Mouse (Mus musculus): Measurements from ENCODE around the gene Mob4. TPM values are rescaled to one million over a fixed set of nuclear protein-coding genes. Genes with fewer than 3 reads are reported as not detected.

Gene Mob4
- polyA plus RNA-seq, 2 experiments: 10.8 to 36.0 TPM

DNA sequence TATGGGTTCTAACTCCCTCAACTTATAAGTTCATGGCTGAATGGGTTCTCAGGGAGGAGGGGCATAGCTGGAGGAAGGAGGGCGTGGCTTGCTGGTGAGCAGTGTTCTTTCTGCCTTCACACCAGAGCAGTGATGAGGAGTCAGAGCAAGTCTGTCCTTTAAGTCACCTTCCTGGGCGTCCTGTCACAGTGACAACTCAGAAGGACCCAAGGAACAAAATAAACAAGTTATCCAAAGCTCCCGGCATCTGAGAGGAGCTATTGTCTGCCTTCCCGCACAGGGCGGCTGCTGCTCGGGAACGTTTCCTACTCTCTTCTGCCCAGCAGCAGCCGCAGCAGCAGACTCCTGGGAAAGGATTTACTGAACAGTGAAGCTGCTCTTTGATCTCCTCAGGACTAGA, 61.0 kb downstream of the Mob4 start:
- H3K27me3 ChIP-seq (ENCODE audit: control insufficient read depth, insufficient read depth, low read length): no peaks in the 10 kb centered on the region
- no peak for DNase-seq (ENCODE audit: low read depth in 3 of 3, low spot score in 3 of 3)
- H3K36me3 ChIP-seq (replicated peaks; ENCODE audit: control insufficient read depth, insufficient read depth, low read depth): no peaks in the 10 kb centered on the region
- peak overlapping the region; percentile 32 for H3K4me2 ChIP-seq (ENCODE audit: low read depth)
- no peak overlapping the region for H3K27ac ChIP-seq
- WGBS (ENCODE audit: insufficient replicate concordance): 23% methylated on average over 8 of the region's 8 CpGs
- H3K9ac ChIP-seq (replicated peaks): no peak overlapping the region
- H3K4me3 ChIP-seq (ENCODE audit: insufficient read depth in 1 of 2, low read depth in 2 of 2, low read length in 2 of 2): no peak overlapping the region
- peaks cover 0 to 6% of the 10 kb centered on the region in 2 experiments; a peak in 1 of 4 replicates for H3K4me1 ChIP-seq (replicated peaks; ENCODE audit: control insufficient read depth in 2 of 2, insufficient read depth in 2 of 2, low read length in 1 of 2)
- no peaks in the 10 kb centered on the region for H3K9me3 ChIP-seq (ENCODE audit: control insufficient read depth, low read length)
- TF ChIP-seq CTCF (IDR thresholded peaks at IDR 0.05; ENCODE audit: low read depth) (no peak), EP300 (IDR thresholded peaks at IDR 0.05; ENCODE audit: low read depth) (no peak)
- no peak for ATAC-seq (ENCODE audit: insufficient read depth)

DNA sequence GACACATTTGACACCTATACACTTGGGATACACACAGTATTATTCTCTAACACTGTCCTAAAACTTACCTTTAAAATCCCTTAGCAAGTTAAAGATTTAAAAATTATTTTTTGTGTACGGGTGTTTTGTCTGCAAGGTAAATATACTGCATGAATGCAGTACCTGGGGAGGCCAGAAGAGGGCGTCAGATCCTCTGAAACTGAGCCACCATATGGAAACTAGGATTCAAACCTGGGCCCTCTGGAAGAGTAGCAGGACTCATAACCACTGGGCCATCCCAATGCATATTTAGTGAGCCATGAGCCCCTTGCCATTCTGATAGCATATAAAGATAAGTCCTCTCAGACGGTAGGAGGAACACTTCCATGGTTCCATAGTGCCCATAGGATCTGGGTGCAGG, 61.8 kb downstream of the Mob4 start:
- Histone ChIP-seq H3K4me2 (ENCODE audit: low read depth) (no peak overlapping the region), H3K27ac (no peak overlapping the region), H3K36me3 (replicated peaks; ENCODE audit: control insufficient read depth, insufficient read depth, low read depth) (no peaks in the 10 kb centered on the region), H3K4me3 (ENCODE audit: insufficient read depth in 1 of 2, low read depth in 2 of 2, low read length in 2 of 2) (no peak overlapping the region), H3K4me1 (replicated peaks; ENCODE audit: control insufficient read depth in 2 of 2, insufficient read depth in 2 of 2, low read length in 1 of 2) (peaks cover 0 to 6% of the 10 kb centered on the region in 2 experiments; a peak in 1 of 4 replicates), H3K27me3 (ENCODE audit: control insufficient read depth, insufficient read depth, low read length) (no peaks in the 10 kb centered on the region), H3K9ac (replicated peaks) (no peak overlapping the region), H3K9me3 (ENCODE audit: control insufficient read depth, low read length) (no peaks in the 10 kb centered on the region)
- ATAC-seq (ENCODE audit: insufficient read depth): no peak
- whole genome bisulfite sequencing (ENCODE audit: insufficient replicate concordance): 26% methylated on average over 3 of the region's 3 CpGs
- no peak for DNase-seq (ENCODE audit: low read depth in 3 of 3, low spot score in 3 of 3)
- TF ChIP-seq CTCF (IDR thresholded peaks at IDR 0.05; ENCODE audit: low read depth): peak; percentile 67
- TF ChIP-seq EP300 (IDR thresholded peaks at IDR 0.05; ENCODE audit: low read depth): no peak

DNA sequence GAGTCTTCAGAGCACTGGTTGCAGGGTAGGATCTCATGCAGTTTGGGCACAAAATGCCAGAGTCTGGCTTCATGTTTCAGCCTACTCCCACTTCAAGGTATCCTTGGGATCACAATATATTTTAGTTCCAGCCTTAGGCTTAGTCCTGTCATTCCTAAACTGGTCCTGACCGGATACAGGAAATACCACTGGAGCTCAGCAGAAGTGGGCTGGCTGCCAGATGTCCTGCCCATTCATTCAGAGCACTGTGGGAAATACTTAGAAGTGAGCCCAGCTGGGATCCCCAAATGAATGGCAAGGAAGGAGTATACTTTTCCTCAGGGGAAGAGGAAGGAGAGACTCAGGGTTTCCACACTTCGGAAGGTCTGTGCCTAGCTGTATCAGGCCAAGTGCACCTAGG, 62.3 kb downstream of the Mob4 start:
- 34% methylated on average over 2 of the region's 2 CpGs for WGBS (ENCODE audit: insufficient replicate concordance)
- Histone ChIP-seq H3K4me1 (replicated peaks; ENCODE audit: control insufficient read depth in 2 of 2, insufficient read depth in 2 of 2, low read length in 1 of 2) (peaks cover 3 to 6% of the 10 kb centered on the region in 2 experiments), H3K9me3 (ENCODE audit: control insufficient read depth, low read length) (no peaks in the 10 kb centered on the region), H3K4me2 (ENCODE audit: low read depth) (no peak overlapping the region), H3K27me3 (ENCODE audit: control insufficient read depth, insufficient read depth, low read length) (no peaks in the 10 kb centered on the region), H3K36me3 (replicated peaks; ENCODE audit: control insufficient read depth, insufficient read depth, low read depth) (no peaks in the 10 kb centered on the region), H3K9ac (replicated peaks) (no peak overlapping the region), H3K27ac (no peak overlapping the region), H3K4me3 (ENCODE audit: insufficient read depth in 1 of 2, low read depth in 2 of 2, low read length in 2 of 2) (no peak overlapping the region)
- no peak for TF ChIP-seq EP300 (IDR thresholded peaks at IDR 0.05; ENCODE audit: low read depth)
- no peak for TF ChIP-seq CTCF (IDR thresholded peaks at IDR 0.05; ENCODE audit: low read depth)
- ATAC-seq (ENCODE audit: insufficient read depth) (no peak), DNase-seq (ENCODE audit: low read depth in 3 of 3, low spot score in 3 of 3) (no peak)

DNA sequence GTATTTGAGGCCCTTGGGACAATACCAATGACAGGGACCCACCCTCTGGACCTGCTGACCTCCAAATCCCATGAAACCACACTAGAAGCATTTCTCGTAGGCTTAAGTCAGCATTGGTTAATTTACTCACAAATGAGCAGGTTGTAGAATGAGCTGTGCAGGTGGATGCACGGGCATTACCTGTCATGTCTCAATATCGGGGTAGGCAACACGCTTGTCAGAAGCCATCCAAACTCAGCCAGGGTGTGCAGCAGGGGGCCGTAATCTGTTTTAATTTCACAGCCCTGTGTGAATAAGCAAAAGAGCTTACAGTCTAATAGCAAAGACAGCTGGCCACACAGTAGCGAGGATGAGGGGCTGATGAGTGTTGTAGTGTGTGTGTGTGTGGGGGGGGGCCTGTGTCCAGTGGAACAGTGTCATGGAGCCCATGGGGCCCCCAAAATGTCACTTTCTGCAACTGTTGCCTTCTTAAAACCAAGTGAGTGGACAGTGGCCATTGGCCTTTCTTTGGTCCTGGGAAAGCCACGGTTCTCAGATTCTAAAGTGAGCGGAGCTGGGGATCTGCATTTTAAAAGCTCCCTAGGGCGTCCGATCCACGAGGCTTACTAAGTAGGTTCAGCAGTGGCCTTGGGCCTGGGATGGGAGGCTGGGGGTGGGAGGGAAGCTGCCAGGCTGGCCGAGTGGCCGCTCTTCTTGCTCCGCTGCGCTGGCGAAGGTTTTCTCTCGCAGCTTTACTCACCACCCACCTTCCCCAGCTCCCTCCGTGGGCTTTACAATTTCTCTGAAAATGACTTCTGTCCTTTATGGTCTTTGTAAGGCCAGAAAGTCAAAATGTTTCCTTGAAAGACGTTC, 63.3 kb downstream of the Mob4 start:
- TF ChIP-seq EP300 (IDR thresholded peaks at IDR 0.05; ENCODE audit: low read depth) (no peak), CTCF (IDR thresholded peaks at IDR 0.05; ENCODE audit: low read depth) (no peak)
- Histone ChIP-seq H3K4me1 (replicated peaks; ENCODE audit: control insufficient read depth in 2 of 2, insufficient read depth in 2 of 2, low read length in 1 of 2) (peaks cover 9 to 11% of the 10 kb centered on the region in 2 experiments), H3K27ac (no peak overlapping the region), H3K27me3 (ENCODE audit: control insufficient read depth, insufficient read depth, low read length) (no peaks in the 10 kb centered on the region), H3K36me3 (replicated peaks; ENCODE audit: control insufficient read depth, insufficient read depth, low read depth) (no peaks in the 10 kb centered on the region), H3K9me3 (ENCODE audit: control insufficient read depth, low read length) (no peaks in the 10 kb centered on the region), H3K4me3 (ENCODE audit: insufficient read depth in 1 of 2, low read depth in 2 of 2, low read length in 2 of 2) (no peak overlapping the region), H3K9ac (replicated peaks) (no peak overlapping the region), H3K4me2 (ENCODE audit: low read depth) (no peak overlapping the region)
- ATAC-seq (ENCODE audit: insufficient read depth) (no peak), DNase-seq (ENCODE audit: low read depth in 3 of 3, low spot score in 3 of 3) (no peak)
- 64% methylated on average over 19 of the region's 19 CpGs for WGBS (ENCODE audit: insufficient replicate concordance)

DNA sequence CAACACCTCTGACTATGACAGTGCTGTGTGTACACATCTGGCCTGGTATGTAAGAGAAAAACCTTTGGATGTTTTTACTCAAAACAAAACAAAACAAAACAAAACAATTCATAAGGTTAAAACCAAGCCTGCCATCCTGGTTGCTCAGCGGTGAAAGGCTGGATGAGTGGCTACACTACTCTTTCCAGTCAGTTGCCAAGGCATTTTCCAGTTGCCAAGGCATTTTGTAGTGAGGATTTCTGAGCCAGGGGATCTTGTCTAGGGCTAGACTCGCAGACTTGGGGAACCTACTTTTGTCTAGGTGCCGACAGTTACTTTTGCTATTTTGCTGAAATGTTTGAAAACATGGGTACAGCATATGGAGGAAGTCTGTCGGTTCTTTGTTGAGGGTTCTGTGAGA, 64.0 kb downstream of the Mob4 start:
- no peak overlapping the region for H3K4me3 ChIP-seq (ENCODE audit: insufficient read depth in 1 of 2, low read depth in 2 of 2, low read length in 2 of 2)
- DNase-seq (ENCODE audit: low read depth in 3 of 3, low spot score in 3 of 3) (no peak), ATAC-seq (ENCODE audit: insufficient read depth) (no peak)
- H3K27ac ChIP-seq: no peak overlapping the region
- no peaks in the 10 kb centered on the region for H3K36me3 ChIP-seq (replicated peaks; ENCODE audit: control insufficient read depth, insufficient read depth, low read depth)
- no peaks in the 10 kb centered on the region for H3K27me3 ChIP-seq (ENCODE audit: control insufficient read depth, insufficient read depth, low read length)
- TF ChIP-seq CTCF (IDR thresholded peaks at IDR 0.05; ENCODE audit: low read depth) (no peak), EP300 (IDR thresholded peaks at IDR 0.05; ENCODE audit: low read depth) (no peak)
- no peak overlapping the region for H3K4me2 ChIP-seq (ENCODE audit: low read depth)
- H3K4me1 ChIP-seq (replicated peaks; ENCODE audit: control insufficient read depth in 2 of 2, insufficient read depth in 2 of 2, low read length in 1 of 2): peaks cover 9 to 14% of the 10 kb centered on the region in 2 experiments
- 67% methylated on average over 4 of the region's 4 CpGs for whole genome bisulfite sequencing (ENCODE audit: insufficient replicate concordance)
- no peaks in the 10 kb centered on the region for H3K9me3 ChIP-seq (ENCODE audit: control insufficient read depth, low read length)
- H3K9ac ChIP-seq (replicated peaks): no peak overlapping the region
